Mouse (Mus musculus): ENCODE results near the gene Abcg1.

GRCm38 (mm10) chr17:31026986-31027385 lies 30.5 kb upstream of the Abcg1 start:
- TF ChIP-seq CTCF (IDR thresholded peaks at IDR 0.05; ENCODE audit: insufficient read depth, low read length), result no peak
- TF ChIP-seq POLR2A (IDR thresholded peaks at IDR 0.05; ENCODE audit: borderline replicate concordance, extremely low read depth, low read depth, low read length), result no peak
